Mouse (Mus musculus): ENCODE measurements around the gene Ntn4. TPM values are rescaled to one million over a fixed set of nuclear protein-coding genes. Genes with fewer than 3 reads are reported as not detected.
A peak's percentile ranks its signal among the peaks of the same experiment; 100 is the strongest.

The Ntn4 gene
- total RNA-seq, 2 experiments from 2014 or later, result 6.7 to 14.8 TPM

- Histone ChIP-seq H3K4me3 (no peak overlapping the region), H3K27ac (no peak overlapping the region)
- intact Hi-C loops (cut with DNase I), result no loop called here
- no peak for DNase-seq
- no peak for TF ChIP-seq CTCF (IDR thresholded peaks at IDR 0.05)
Measured at GRCm38 (mm10) chr10:93647655-93648561, 7.4 kb downstream of the Ntn4 start.

GRCm38 (mm10) chr10:93648598-93649102 is 8.2 kb downstream of the Ntn4 start:
- Histone ChIP-seq H3K4me3 (no peak overlapping the region), H3K27ac (no peak overlapping the region)
- no peak for DNase-seq
- intact Hi-C loops (cut with DNase I), result no loop called here
- no peak for TF ChIP-seq CTCF (IDR thresholded peaks at IDR 0.05)

GRCm38 (mm10) chr10:93649127-93649526 is 8.6 kb downstream of the Ntn4 start:
- TF ChIP-seq CTCF (IDR thresholded peaks at IDR 0.05), result no peak
- Histone ChIP-seq H3K27ac (no peak overlapping the region), H3K4me3 (no peak overlapping the region)
- intact Hi-C loops (cut with DNase I), result no loop called here
- DNase-seq, result no peak

- H3K4me3 ChIP-seq, result no peak overlapping the region
- TF ChIP-seq CTCF (IDR thresholded peaks at IDR 0.05), result no peak
- DNase-seq, result no peak
- H3K27ac ChIP-seq, result no peak overlapping the region
- intact Hi-C loops (cut with DNase I), result no loop called here
Measured at GRCm38 (mm10) chr10:93649600-93649999, 9.1 kb downstream of the Ntn4 start.

GRCm38 (mm10) chr10:93653322-93653721 is 12.8 kb downstream of the Ntn4 start:
- no peak for DNase-seq
- Histone ChIP-seq H3K4me3 (no peak overlapping the region), H3K27ac (no peak overlapping the region)
- intact Hi-C loops (cut with DNase I), result no loop called here
- no peak for TF ChIP-seq CTCF (IDR thresholded peaks at IDR 0.05)

GRCm38 (mm10) chr10:93655428-93655827 is 14.9 kb downstream of the Ntn4 start:
- Histone ChIP-seq H3K27ac (no peak overlapping the region), H3K4me3 (no peak overlapping the region)
- TF ChIP-seq CTCF (IDR thresholded peaks at IDR 0.05), result no peak
- DNase-seq, result no peak
- intact Hi-C loops (cut with DNase I), result no loop called here

GRCm38 (mm10) chr10:93659792-93660191 is 19.3 kb downstream of the Ntn4 start:
- intact Hi-C loops (cut with DNase I), result no loop called here
- Histone ChIP-seq H3K4me3 (no peak overlapping the region), H3K27ac (peak overlapping the region; percentile 81; the same call in 1 of the 2 replicates)
- DNase-seq, result no peak
- no peak for TF ChIP-seq CTCF (IDR thresholded peaks at IDR 0.05)

- peak overlapping the region; percentile 81 for H3K27ac ChIP-seq
- intact Hi-C loops (cut with DNase I), result no loop called here
- peak; percentile 32 for DNase-seq
- no peak overlapping the region for H3K4me3 ChIP-seq
- TF ChIP-seq CTCF (IDR thresholded peaks at IDR 0.05), result no peak
Measured at GRCm38 (mm10) chr10:93661348-93661991, 21.0 kb downstream of the Ntn4 start.

- Histone ChIP-seq H3K27ac (peak overlapping the region; percentile 81), H3K4me3 (no peak overlapping the region)
- no peak for DNase-seq
- no peak for TF ChIP-seq CTCF (IDR thresholded peaks at IDR 0.05)
- intact Hi-C loops (cut with DNase I), result no loop called here
Measured at GRCm38 (mm10) chr10:93662018-93662417, 21.5 kb downstream of the Ntn4 start.

- intact Hi-C loops (cut with DNase I), result no loop called here
- Histone ChIP-seq H3K4me3 (no peak overlapping the region), H3K27ac (peak overlapping the region; percentile 52; the same call in 1 of the 2 replicates)
- DNase-seq, result no peak
- TF ChIP-seq CTCF (IDR thresholded peaks at IDR 0.05), result no peak
Measured at GRCm38 (mm10) chr10:93666222-93666621, 25.7 kb downstream of the Ntn4 start.

GRCm38 (mm10) chr10:93666996-93667395 is 26.5 kb downstream of the Ntn4 start:
- DNase-seq, result no peak
- Histone ChIP-seq H3K4me3 (no peak overlapping the region), H3K27ac (peak overlapping the region; percentile 52)
- TF ChIP-seq CTCF (IDR thresholded peaks at IDR 0.05), result no peak
- intact Hi-C loops (cut with DNase I), result no loop called here

GRCm38 (mm10) chr10:93672646-93673479 is 32.4 kb downstream of the Ntn4 start:
- no peak for TF ChIP-seq CTCF (IDR thresholded peaks at IDR 0.05)
- Histone ChIP-seq H3K27ac (peak overlapping the region; percentile 81), H3K4me3 (peak overlapping the region; percentile 59)
- intact Hi-C loops (cut with DNase I), result no loop called here
- peak; percentile 44 for DNase-seq

Measured in gastrocnemius, adult 2 months (tissue).